Mouse (Mus musculus) hindbrain, embryonic 15.5 days (tissue): ENCODE results near the gene Plekho1. TPM values are rescaled to one million over a fixed set of nuclear protein-coding genes. Genes with fewer than 3 reads are reported as not detected.
A peak's percentile ranks its signal among the peaks of the same experiment; 100 is the strongest.
"Not testable (repeated sequence)": the region's sequence is repeated elsewhere in the genome, so short reads cannot be mapped to it uniquely, and the experiment has no call there.

Source experiments
- ATAC-seq: fragments of 200-750 bp; cut with Nextera tagmentation; 2 replicates; pipeline ENCODE4 v1.8.0; 2017; ENCODE audit warnings: low read depth, moderate number of reproducible peaks, moderate TSS enrichment; ENCODE audit not compliant: low FRiP score
- H3K27ac ChIP-seq: fragments of 300-500 bp; sonication (generic); replicated peaks from 2 replicates; pipeline ENCODE4 v1.5.1; 2015; ENCODE audit warnings: mild to moderate bottlenecking, inconsistent platforms
- H3K27me3 ChIP-seq: fragments of 300-500 bp; sonication (generic); 2 replicates; pipeline ENCODE4 v1.6.1; 2015; ENCODE audit warnings: control low read depth, inconsistent platforms
- H3K36me3 ChIP-seq: fragments of 300-500 bp; sonication (generic); 2 replicates; pipeline ENCODE4 v1.6.1; 2015; ENCODE audit warnings: control low read depth, inconsistent platforms
- H3K4me1 ChIP-seq: fragments of 300-500 bp; sonication (generic); replicated peaks from 2 replicates; pipeline ENCODE4 v1.6.1; 2015; ENCODE audit warnings: control low read depth, inconsistent platforms
- H3K4me2 ChIP-seq: fragments of 300-500 bp; sonication (generic); 2 replicates; pipeline ENCODE4 v1.6.1; 2015; ENCODE audit warnings: moderate library complexity, mild to moderate bottlenecking, inconsistent platforms
- H3K4me3 ChIP-seq: fragments of 300-500 bp; sonication (generic); 2 replicates; pipeline ENCODE4 v1.5.1; 2015; ENCODE audit warnings: mild to moderate bottlenecking, inconsistent platforms
- H3K9ac ChIP-seq: fragments of 300-500 bp; sonication (generic); 2 replicates; pipeline ENCODE4 v1.6.1; 2015; ENCODE audit warnings: inconsistent platforms
- H3K9me3 ChIP-seq: fragments of 300-500 bp; sonication (generic); 2 replicates; pipeline ENCODE4 v1.6.1; 2016; ENCODE audit warnings: control low read depth, inconsistent platforms
- WGBS: fragments of 180-500 bp; shearing (Covaris S2); methylation state at CpG from one replicate; pipeline ENCODE4 v1.1.7; 2015; 5-methylcytosine and 5-hydroxymethylcytosine counted together
- polyA plus RNA-seq: library from polyadenylated mRNA; unstranded; fragments of >200 nt; fragmentation: Nextera tagmentation; extraction: Ambion mirVana; gene quantifications from 2 replicates; pipeline ENCODE4 v1.2.1, GENCODE M21; 2015

Gene Plekho1
- 47.8 and 49.5 TPM in 2 replicates for polyA plus RNA-seq

- peak within 1 kb of the TSS; percentile 82 for H3K4me2 ChIP-seq
- peak within 1 kb of the TSS; percentile 76 for H3K9ac ChIP-seq
- peaks cover 48% of the 10 kb centered on the region for H3K4me1 ChIP-seq
- H3K27me3 ChIP-seq: no peaks in the 10 kb centered on the region
- no peaks in the 10 kb centered on the region for H3K9me3 ChIP-seq
- WGBS: under 1% methylated on average over 57 of the region's 84 CpGs
- peaks cover 14% of the 10 kb centered on the region for H3K36me3 ChIP-seq
- H3K27ac ChIP-seq: peak within 1 kb of the TSS; percentile 97
- ATAC-seq: peak; percentile 66
- H3K4me3 ChIP-seq: peak within 1 kb of the TSS; percentile 74
These were observed at the start of gene Plekho1 for GRCm38 (mm10) chr3:95995802-95996428. Gene Plekho1 (minus strand): TSS chr3:95996001.

DNA sequence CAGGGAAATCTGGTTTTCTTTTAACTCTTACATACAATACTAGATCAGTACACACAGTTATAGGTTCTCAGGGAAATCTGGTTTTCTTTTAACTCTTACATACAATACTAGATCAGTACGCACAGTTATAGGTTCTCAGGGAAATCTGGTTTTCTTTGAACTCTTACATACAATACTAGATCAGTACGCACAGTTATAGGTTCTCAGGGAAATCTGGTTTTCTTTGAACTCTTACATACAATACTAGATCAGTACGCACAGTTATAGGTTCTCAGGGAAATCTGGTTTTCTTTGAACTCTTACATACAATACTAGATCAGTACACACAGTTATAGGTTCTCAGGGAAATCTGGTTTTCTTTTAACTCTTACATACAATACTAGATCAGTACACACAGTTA lies 48.8 kb upstream of the Plekho1 start:
- H3K4me2 ChIP-seq, H3K9me3 ChIP-seq, H3K4me1 ChIP-seq, H3K27ac ChIP-seq, ATAC-seq, H3K27me3 ChIP-seq, H3K4me3 ChIP-seq: not testable (repeated sequence)
- 0 out of 2 replicates have a peak overlapping the region, but pooled peaks have one; percentile 3 for H3K9ac ChIP-seq
- 92% methylated on average over 3 of the region's 3 CpGs for WGBS
- peaks cover 32% of the 10 kb centered on the region for H3K36me3 ChIP-seq

DNA sequence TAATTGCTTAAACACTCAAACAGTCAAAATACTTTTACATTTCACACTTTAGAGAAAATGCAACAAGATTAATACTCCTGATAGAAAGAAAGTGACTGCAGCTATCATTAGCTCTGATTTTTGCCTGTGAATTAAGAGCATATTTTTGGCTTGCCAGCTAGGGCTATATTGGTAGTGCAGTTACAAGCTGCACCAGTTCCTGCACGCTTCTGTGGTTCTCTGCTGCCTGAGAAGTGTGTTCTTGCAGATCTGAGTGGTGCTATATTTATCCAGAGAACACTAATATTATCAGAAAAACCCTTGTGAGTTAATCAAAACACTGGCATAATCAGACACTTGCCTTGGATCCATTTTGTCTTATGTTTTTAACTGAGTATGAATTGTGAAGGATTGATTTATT lies 47.3 kb upstream of the Plekho1 start:
- 87% methylated on average over 1 of the region's 1 CpGs for WGBS
- peaks cover 35% of the 10 kb centered on the region for H3K36me3 ChIP-seq
- H3K4me3 ChIP-seq: no peak overlapping the region
- no peak overlapping the region for H3K4me2 ChIP-seq
- H3K9me3 ChIP-seq: no peaks in the 10 kb centered on the region
- no peak overlapping the region for H3K9ac ChIP-seq
- no peaks in the 10 kb centered on the region for H3K4me1 ChIP-seq
- H3K27ac ChIP-seq: no peak overlapping the region
- ATAC-seq: no peak
- H3K27me3 ChIP-seq: no peaks in the 10 kb centered on the region

DNA sequence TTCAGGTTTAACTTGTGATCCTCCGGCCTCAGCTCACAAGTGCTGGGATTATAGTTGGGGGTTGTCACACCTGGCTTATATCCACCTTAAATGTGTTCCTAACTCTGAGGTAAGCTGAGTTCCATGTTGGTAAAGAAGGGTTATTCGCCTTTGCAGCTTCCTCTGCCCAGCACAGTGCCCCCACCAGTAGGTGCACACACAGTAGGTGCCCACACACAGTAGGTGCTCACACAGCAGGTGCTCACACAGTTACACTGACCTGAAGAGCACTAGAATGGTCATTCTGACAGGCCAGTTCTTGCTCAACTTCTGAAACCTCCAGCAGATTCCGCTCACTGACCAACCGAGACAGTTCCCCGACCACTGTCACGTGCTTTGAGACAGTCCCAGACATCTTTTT lies 45.3 kb upstream of the Plekho1 start:
- Histone ChIP-seq H3K4me2 (no peak overlapping the region), H3K27ac (no peak overlapping the region), H3K9me3 (no peaks in the 10 kb centered on the region), H3K27me3 (no peaks in the 10 kb centered on the region), H3K4me1 (no peaks in the 10 kb centered on the region), H3K9ac (no peak overlapping the region), H3K36me3 (peaks cover 27% of the 10 kb centered on the region), H3K4me3 (no peak overlapping the region)
- WGBS: 96% methylated on average over 6 of the region's 6 CpGs
- ATAC-seq: no peak

DNA sequence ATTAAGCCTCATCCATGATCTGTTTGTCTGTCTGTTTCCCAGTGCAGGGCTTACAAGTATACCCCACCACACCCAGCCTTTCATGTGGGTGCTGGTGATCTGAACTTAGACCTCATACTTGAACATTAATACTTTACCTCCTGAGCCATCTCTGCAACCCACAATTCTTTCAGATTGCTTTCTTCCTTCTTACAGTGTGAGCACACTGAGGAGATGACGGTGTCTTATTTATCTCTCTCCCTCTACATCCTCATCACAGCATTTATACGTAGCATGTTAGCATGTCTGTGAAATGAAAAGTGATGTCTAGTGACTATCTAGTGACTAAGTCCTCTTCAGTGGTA lies 44.8 kb upstream of the Plekho1 start:
- no peaks in the 10 kb centered on the region for H3K9me3 ChIP-seq
- H3K4me1 ChIP-seq: no peaks in the 10 kb centered on the region
- no peak for ATAC-seq
- peaks cover 24% of the 10 kb centered on the region for H3K36me3 ChIP-seq
- no peak overlapping the region for H3K9ac ChIP-seq
- H3K4me3 ChIP-seq: no peak overlapping the region
- H3K4me2 ChIP-seq: no peak overlapping the region
- no peak overlapping the region for H3K27ac ChIP-seq
- H3K27me3 ChIP-seq: no peaks in the 10 kb centered on the region
- WGBS: 96% methylated on average over 2 of the region's 2 CpGs

DNA sequence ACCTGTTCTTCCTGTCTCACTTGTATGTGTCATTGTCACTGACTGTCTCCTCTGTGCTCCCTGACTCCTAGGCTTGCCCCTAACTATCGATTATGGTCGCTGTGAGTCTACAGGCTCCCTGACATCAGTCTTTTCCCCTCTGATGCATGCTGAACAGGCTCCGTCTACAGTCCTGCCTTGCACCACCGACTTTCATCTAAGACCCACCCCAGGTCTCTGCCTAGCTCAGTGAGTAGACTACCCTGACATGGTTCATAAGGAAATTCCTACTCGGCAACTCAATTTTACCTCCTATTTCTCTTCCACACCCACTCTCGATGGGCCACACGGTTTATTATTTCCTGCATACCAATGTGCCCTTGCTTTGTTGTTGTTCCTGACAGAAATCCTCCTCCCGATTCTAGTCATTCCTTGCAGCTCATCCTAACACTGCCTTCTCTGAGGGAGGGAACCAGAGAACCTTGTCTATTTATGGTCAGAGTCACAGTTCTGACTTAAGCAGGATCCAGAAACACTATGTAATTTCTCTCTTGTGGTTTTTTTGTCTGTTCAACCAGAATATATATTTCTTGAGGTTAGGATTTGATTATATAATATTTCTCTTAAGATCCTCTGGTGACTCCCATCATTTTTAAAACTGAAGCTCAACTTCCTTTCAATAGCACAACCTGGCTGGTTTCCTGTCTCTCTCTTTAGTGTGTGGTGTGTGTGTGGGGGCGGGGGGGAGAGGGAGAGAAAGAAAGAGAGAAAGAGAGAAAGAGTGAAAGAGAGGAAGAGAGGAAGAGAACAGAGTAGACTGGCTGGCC lies 44.3 kb upstream of the Plekho1 start:
- Histone ChIP-seq H3K9ac (no peak overlapping the region), H3K27ac (no peak overlapping the region), H3K4me1 (no peaks in the 10 kb centered on the region), H3K36me3 (peaks cover 20% of the 10 kb centered on the region), H3K27me3 (no peaks in the 10 kb centered on the region), H3K4me2 (no peak overlapping the region), H3K9me3 (no peaks in the 10 kb centered on the region), H3K4me3 (no peak overlapping the region)
- no peak for ATAC-seq
- WGBS: 79% methylated on average over 9 of the region's 9 CpGs

DNA sequence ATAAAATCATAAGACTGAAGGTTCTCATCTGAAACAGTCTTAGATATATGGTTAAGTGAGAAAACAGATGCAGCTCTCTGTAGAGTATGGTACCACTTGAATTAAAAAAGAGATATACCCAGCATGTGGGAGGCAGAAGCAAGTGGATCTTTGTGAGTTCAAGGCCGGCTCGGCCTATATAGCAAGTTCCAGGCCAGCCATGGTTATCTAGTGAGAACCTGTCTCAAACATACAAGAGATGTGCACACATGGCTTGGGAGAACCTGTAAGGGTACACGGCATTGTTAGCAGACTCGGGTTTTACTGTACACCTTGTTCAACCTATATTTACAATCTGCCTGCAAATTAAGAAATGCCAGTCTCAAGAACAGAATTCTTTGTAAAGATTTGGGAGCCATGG lies 43.0 kb upstream of the Plekho1 start:
- 97% methylated on average over 4 of the region's 4 CpGs for WGBS
- Histone ChIP-seq H3K4me3 (no peak overlapping the region), H3K9me3 (no peaks in the 10 kb centered on the region), H3K4me2 (no peak overlapping the region), H3K9ac (no peak overlapping the region), H3K36me3 (peaks cover 18% of the 10 kb centered on the region), H3K4me1 (no peaks in the 10 kb centered on the region), H3K27me3 (no peaks in the 10 kb centered on the region), H3K27ac (no peak overlapping the region)
- no peak for ATAC-seq

GRCm38 (mm10) chr3:96038156-96038555 lies 42.4 kb upstream of the Plekho1 start:
- H3K27me3 ChIP-seq: no peaks in the 10 kb centered on the region
- WGBS: 86% methylated on average over 5 of the region's 5 CpGs
- no peak overlapping the region for H3K9ac ChIP-seq
- no peaks in the 10 kb centered on the region for H3K4me1 ChIP-seq
- H3K9me3 ChIP-seq: no peaks in the 10 kb centered on the region
- H3K4me2 ChIP-seq: no peak overlapping the region
- ATAC-seq: no peak
- no peak overlapping the region for H3K27ac ChIP-seq
- no peak overlapping the region for H3K4me3 ChIP-seq
- H3K36me3 ChIP-seq: peaks cover 24% of the 10 kb centered on the region

DNA sequence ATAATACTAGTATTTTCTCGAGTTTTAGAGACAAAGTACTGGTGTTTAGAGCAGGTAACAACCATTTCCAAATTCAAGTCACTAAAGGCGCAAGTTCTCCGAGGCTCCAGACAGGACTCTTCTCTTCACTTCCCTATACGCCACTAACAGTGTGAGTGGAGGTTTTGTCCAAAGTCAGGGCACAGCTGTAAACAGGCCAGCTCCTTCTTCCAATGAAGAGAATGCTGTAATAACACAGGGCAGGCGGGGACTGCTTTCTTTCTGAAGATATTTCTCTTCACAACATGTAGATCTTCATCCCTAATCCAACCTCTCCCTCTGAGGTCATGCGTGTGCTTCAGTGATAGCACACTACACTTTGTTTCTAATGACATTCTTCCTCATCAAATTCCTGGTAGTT lies 41.0 kb upstream of the Plekho1 start:
- Histone ChIP-seq H3K27me3 (no peaks in the 10 kb centered on the region), H3K9ac (no peak overlapping the region), H3K4me1 (no peaks in the 10 kb centered on the region), H3K4me3 (no peak overlapping the region), H3K9me3 (no peaks in the 10 kb centered on the region), H3K27ac (no peak overlapping the region), H3K4me2 (no peak overlapping the region), H3K36me3 (peaks cover 31% of the 10 kb centered on the region)
- WGBS: 95% methylated on average over 6 of the region's 6 CpGs
- no peak for ATAC-seq

DNA sequence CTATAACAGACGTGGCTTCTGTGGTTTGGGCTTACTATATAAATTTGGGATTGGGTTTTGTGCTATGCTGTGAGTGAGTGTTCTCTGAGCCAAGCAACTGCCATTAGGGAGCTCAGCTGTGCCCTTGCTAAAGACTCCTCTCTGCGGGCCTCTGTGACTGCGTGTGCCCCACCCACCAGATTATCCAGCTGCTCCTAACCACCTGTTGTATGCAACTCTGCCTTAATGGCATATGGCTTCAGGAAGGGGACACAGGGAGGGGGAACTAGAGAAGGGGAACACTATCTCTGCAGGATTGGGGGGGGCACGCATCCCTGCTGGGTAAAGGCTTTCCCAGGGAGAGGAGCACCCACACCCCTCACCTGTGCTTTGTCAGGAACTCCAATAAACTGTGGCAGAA lies 37.2 kb upstream of the Plekho1 start:
- no peak overlapping the region for H3K27ac ChIP-seq
- WGBS: 67% methylated on average over 4 of the region's 4 CpGs
- H3K4me1 ChIP-seq: no peaks in the 10 kb centered on the region
- ATAC-seq: no peak
- no peaks in the 10 kb centered on the region for H3K27me3 ChIP-seq
- no peak overlapping the region for H3K9ac ChIP-seq
- no peak overlapping the region for H3K4me3 ChIP-seq
- H3K4me2 ChIP-seq: no peak overlapping the region
- no peaks in the 10 kb centered on the region for H3K9me3 ChIP-seq
- peaks cover 37% of the 10 kb centered on the region for H3K36me3 ChIP-seq

DNA sequence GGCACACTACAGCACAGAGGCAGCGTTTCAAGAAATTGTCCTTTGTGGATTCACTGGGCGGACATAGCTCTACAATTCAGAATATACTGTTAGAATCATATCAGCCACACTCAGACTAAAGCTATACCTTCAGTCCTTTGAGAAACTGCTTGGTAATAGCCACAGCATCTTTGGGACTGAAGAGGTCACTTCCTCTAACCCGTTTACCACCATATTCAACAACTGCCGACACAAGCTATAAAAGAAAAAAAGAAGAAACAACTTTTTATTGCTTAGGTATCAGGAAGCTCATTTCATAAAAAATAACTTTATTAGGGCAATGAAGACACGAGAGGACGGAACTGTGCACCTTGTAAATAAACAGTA lies 36.8 kb upstream of the Plekho1 start:
- H3K27me3 ChIP-seq: no peaks in the 10 kb centered on the region
- H3K27ac ChIP-seq: no peak overlapping the region
- H3K36me3 ChIP-seq: peaks cover 37% of the 10 kb centered on the region
- ATAC-seq: no peak
- no peak overlapping the region for H3K9ac ChIP-seq
- H3K4me1 ChIP-seq: no peaks in the 10 kb centered on the region
- H3K9me3 ChIP-seq: no peaks in the 10 kb centered on the region
- H3K4me3 ChIP-seq: no peak overlapping the region
- no peak overlapping the region for H3K4me2 ChIP-seq
- 90% methylated on average over 6 of the region's 6 CpGs for WGBS

DNA sequence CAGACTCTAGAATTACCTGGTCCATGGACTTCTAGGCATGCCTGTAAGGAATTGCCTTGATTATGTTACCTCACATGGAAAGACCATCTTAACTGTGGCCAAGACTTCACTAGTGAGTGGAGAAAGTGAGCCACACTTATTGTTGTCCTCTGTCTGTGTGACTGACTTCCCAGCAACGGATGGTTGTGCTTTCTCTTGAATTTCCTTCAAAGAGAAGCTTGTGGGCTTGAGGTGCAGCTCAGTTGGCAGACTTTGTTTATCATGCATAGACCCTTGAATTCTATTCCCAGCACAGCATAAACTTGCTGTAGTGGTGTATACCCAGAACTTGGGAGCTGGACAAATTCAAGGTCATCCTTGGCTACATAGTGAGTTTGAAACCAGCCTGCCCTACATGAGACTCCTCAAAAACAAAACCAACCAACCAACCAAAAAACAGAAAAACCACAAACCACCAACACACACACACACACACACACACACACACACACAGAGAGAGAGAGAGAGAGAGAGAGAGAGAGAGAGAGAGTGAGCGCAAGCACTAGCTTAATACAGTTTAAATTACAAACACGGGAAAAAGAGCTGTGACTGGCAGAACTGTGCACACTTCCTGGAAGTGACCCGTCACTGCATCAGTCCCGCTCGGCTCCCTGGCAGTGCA lies 36.3 kb upstream of the Plekho1 start:
- H3K9me3 ChIP-seq: no peaks in the 10 kb centered on the region
- WGBS: 85% methylated on average over 6 of the region's 6 CpGs
- no peak overlapping the region for H3K9ac ChIP-seq

More for the DNA sequence above, 36.3 kb upstream of the Plekho1 start:
- no peak for ATAC-seq
- Histone ChIP-seq H3K27ac (no peak overlapping the region), H3K27me3 (no peaks in the 10 kb centered on the region), H3K4me3 (no peak overlapping the region), H3K36me3 (peaks cover 37% of the 10 kb centered on the region), H3K4me1 (no peaks in the 10 kb centered on the region), H3K4me2 (no peak overlapping the region)
